Mouse (Mus musculus) intestine, postnatal 0 days (tissue): ENCODE results near the gene Znrd1as. TPM values are rescaled to one million over a fixed set of nuclear protein-coding genes. Genes with fewer than 3 reads are reported as not detected.

ENCODE experiments used
- ATAC-seq: fragments of 200-750 bp; cut with Nextera tagmentation; 2 replicates; pipeline ENCODE4 v1.8.0; 2017; ENCODE audit warnings: mild to moderate bottlenecking, moderate TSS enrichment, moderate library complexity
- H3K27ac ChIP-seq: fragments of 300-500 bp; sonication (generic); 2 replicates; pipeline ENCODE4 v1.5.1; 2014; ENCODE audit warnings: mild to moderate bottlenecking, low read depth, low read length, moderate library complexity
- H3K27me3 ChIP-seq: fragments of 300-500 bp; sonication (generic); replicated peaks from 2 replicates; pipeline ENCODE4 v1.6.1; 2014; ENCODE audit warnings: low read length, mixed read lengths; ENCODE audit not compliant: control insufficient read depth, insufficient read depth
- H3K36me3 ChIP-seq: fragments of 300-500 bp; sonication (generic); 2 replicates; pipeline ENCODE4 v1.6.1; 2014; ENCODE audit warnings: mild to moderate bottlenecking, moderate library complexity; ENCODE audit not compliant: control insufficient read depth, insufficient read depth
- H3K4me1 ChIP-seq: fragments of 300-500 bp; sonication (generic); replicated peaks from 2 replicates; pipeline ENCODE4 v1.6.1; 2014; ENCODE audit warnings: antibody characterized with exemption, low read length, mixed read lengths; ENCODE audit not compliant: control insufficient read depth, insufficient read depth
- H3K4me2 ChIP-seq: fragments of 300-500 bp; sonication (generic); replicated peaks from 2 replicates; pipeline ENCODE4 v1.6.1; 2014; ENCODE audit warnings: low read depth, mild to moderate bottlenecking, moderate library complexity
- H3K4me3 ChIP-seq: fragments of 300-500 bp; sonication (generic); 2 replicates; pipeline ENCODE4 v1.5.1; 2014; ENCODE audit warnings: low read depth, low read length
- H3K9ac ChIP-seq: fragments of 300-500 bp; sonication (generic); 2 replicates; pipeline ENCODE4 v1.6.1; 2014; ENCODE audit warnings: mild to moderate bottlenecking, low read depth, low read length
- H3K9me3 ChIP-seq: fragments of 300-500 bp; sonication (generic); 2 replicates; pipeline ENCODE4 v1.6.1; 2016; ENCODE audit warnings: mixed run types; ENCODE audit not compliant: control insufficient read depth
- CTCF ChIP-seq: sonication (generic); IDR thresholded peaks from 2 replicates; pipeline ENCODE4 v1.5.1; 2016; ENCODE audit warnings: low read depth, mild to moderate bottlenecking, control low read depth, antibody characterized with exemption, moderate library complexity
- WGBS: fragments of 180-500 bp; shearing (Covaris S2); extraction: QIAGEN DNeasy Blood & Tissue Kit; methylation state at CpG from one replicate; pipeline ENCODE4 v1.1.7; 2014; 5-methylcytosine and 5-hydroxymethylcytosine counted together
- polyA plus RNA-seq: library from polyadenylated mRNA; unstranded; fragments of >200 nt; fragmentation: Nextera tagmentation; extraction: Ambion mirVana; gene quantifications from 2 replicates; pipeline ENCODE4 v1.2.1, GENCODE M21; 2015

Znrd1as gene
- polyA plus RNA-seq, 1 experiment from 2014 or later = 5.6 TPM

DNA sequence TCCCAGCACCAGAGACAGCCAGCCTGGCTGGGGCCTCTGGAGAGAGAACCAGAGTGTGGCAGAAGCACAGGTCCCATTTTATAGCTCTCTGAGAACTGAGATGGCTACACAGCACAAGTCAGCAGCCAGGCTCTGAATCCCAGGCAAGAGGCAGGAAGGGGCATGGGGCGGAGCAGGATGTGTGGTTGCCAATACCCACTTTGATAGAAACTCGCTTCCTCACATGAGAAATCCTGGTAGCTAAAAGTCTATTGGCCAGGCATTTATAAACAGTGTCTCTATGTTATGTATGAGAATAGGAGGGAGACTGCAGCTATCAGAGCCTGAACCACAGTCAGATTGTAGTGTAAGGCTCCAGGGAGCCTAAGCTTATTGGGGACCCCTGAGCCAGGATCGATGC lies 14.4 kb downstream of the Znrd1as start:
- Histone ChIP-seq H3K4me3 (no peak overlapping the region), H3K9me3 (no peaks in the 10 kb centered on the region), H3K27me3 (no peaks in the 10 kb centered on the region), H3K4me2 (no peak overlapping the region), H3K9ac (no peak overlapping the region), H3K4me1 (no peaks in the 10 kb centered on the region), H3K27ac (no peak overlapping the region), H3K36me3 (no peaks in the 10 kb centered on the region)
- no peak for ATAC-seq
- no peak for TF ChIP-seq CTCF
- 75% methylated on average over 3 of the region's 3 CpGs for WGBS

DNA sequence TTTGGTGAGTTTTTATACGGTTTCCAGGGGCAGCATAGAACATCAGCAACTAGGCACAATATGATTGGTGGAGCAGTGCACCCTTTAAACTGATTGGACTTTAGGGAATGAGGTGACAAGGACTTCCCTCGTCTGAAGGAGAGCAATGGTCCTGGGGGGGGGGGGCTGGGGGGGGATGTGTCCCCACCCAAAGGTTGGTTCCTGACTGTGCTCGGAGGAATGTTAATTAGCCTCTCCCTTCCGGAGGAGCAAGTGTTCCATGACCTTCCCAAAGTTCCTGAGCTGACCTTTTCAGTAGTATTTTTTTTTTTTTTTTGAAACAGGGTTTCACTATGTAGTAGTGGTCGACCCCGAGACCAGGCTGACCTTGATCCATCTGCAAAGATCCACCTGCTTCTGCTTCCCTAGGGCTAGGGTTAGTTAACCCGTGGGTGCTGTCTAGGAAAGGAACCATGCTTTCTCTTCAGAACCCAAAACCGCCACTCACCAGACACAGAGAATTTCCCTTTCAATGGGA lies 14.9 kb downstream of the Znrd1as start:
- Histone ChIP-seq H3K9me3 (no peaks in the 10 kb centered on the region), H3K9ac (no peak overlapping the region), H3K4me3 (no peak overlapping the region), H3K27ac (no peak overlapping the region), H3K4me2 (no peak overlapping the region), H3K27me3 (no peaks in the 10 kb centered on the region), H3K36me3 (no peaks in the 10 kb centered on the region), H3K4me1 (no peaks in the 10 kb centered on the region)
- WGBS = 70% methylated on average over 8 of the region's 8 CpGs
- TF ChIP-seq CTCF = no peak
- no peak for ATAC-seq

DNA sequence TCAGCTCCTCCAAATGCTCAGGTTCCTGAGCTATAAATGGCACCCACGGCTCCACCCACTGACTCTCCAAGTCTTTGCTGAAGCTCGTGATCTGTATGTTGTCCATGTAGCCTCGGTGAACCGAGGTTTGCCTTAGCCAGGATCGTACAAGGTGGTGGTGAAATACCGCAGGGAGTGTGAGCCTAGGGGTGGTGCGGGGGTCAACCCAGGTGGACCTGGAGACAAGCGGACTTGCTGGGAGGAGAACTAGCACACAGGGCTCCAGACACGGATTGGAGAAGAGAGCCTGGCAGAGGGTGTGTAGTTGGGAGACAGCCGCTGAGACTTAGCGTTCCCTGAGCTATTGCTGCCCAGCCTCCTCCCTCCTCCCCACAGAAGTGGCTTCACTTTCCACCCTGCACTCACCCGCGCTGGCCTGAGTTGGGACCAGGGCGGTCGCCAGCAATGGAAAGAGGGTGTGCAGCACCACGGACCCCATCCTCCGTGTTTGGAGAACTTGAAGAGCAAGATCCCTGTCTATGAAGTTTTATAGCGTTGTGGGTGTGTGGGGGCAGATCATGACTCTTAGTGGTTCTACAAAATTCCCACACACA lies 22.9 kb downstream of the Znrd1as start, which contains the start of gene 2410137M14Rik:
Gene 2410137M14Rik (minus strand): TSS at position 17 of the 593 bp plus-strand sequence.
- TF ChIP-seq CTCF = no peak
- Histone ChIP-seq H3K4me1 (no peaks in the 10 kb centered on the region), H3K27ac (no peak within 1 kb of the TSS), H3K27me3 (no peaks in the 10 kb centered on the region), H3K36me3 (no peaks in the 10 kb centered on the region), H3K4me3 (peak within 1 kb of the TSS; percentile 23), H3K4me2 (peak within 1 kb of the TSS; percentile 61), H3K9ac (no peak within 1 kb of the TSS), H3K9me3 (no peaks in the 10 kb centered on the region)
- 8% methylated on average over 18 of the region's 18 CpGs for WGBS
- peak; percentile 43; the same call in 1 of the 2 replicates for ATAC-seq

DNA sequence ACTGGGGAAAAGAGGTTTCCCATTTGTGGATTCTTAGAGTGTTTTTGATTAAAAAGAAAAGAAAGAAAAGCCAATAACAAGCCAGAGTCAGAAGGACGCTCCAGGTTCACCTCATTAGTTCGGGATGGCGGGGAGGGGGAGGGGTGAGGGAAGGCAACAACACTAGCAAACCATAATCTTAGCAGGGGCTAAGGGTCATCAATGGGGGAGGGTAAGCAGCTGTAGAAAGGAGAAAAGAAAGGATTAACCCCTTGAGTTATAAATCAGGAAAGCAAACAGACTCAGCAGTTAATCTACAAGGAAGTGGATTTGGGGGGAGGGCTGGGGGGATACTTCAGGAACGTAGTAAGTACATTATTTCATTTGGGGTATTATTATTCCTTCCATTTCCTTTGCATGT lies 23.5 kb downstream of the Znrd1as start:
- no peak overlapping the region for H3K27ac ChIP-seq
- H3K4me3 ChIP-seq = peak overlapping the region; percentile 23
- no peaks in the 10 kb centered on the region for H3K4me1 ChIP-seq
- no peak for ATAC-seq
- H3K36me3 ChIP-seq = no peaks in the 10 kb centered on the region
- H3K9me3 ChIP-seq = no peaks in the 10 kb centered on the region
- H3K9ac ChIP-seq = no peak overlapping the region
- WGBS = 6% methylated on average over 4 of the region's 4 CpGs
- peaks cover 4% of the 10 kb centered on the region; the same call in 1 of the 2 replicates for H3K27me3 ChIP-seq
- TF ChIP-seq CTCF = no peak
- peak overlapping the region; percentile 61 for H3K4me2 ChIP-seq

DNA sequence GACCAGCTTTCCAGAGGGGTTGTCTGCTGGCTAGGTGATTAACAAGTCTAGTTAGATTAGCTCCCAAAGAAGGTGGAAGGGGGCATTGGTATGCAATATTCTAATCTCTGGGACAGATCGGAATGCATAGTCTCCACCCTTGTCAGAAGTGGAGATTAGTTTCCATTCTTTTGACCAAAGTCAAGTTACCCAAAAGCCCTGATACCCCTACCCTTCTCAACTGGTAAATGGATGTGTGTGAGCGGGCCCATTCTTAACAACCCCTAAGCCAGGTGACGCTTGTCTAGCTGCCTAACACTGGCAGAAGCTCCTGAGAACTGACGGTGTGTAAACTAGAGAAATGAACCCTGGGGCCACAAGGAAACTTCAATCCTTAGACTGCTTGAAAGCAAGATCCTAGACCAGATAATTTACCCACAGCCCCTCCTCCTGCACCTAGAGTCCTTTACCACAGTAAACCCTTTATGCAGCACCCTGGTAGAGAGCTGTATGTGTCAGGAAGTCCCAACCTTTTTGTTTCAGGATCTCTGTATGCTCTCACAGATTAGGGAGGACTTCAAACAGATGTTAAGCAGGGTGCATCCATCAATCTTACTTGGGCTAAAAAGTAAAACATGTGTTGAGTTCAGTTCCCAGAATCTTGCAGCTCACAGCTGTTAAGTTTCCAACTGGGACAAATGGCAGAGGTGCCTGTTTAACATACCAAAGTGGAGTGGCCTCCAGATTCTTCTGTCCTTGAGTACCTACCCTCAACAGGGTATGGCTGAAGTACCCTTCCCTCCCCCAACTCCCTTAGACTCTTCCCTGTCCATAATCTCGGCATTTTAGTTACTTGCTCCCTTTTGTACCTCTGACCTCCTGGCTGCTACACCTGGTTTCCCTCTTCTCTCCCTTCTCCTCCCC lies 24.1 kb downstream of the Znrd1as start:
- Histone ChIP-seq H3K4me1 (no peaks in the 10 kb centered on the region), H3K27me3 (peaks cover 7% of the 10 kb centered on the region; the same call in 1 of the 2 replicates), H3K9me3 (no peaks in the 10 kb centered on the region), H3K9ac (no peak overlapping the region), H3K4me2 (peak overlapping the region; percentile 61; the same call in 1 of the 2 replicates), H3K36me3 (no peaks in the 10 kb centered on the region), H3K27ac (no peak overlapping the region), H3K4me3 (no peak overlapping the region)
- TF ChIP-seq CTCF = no peak
- WGBS = 29% methylated on average over 5 of the region's 5 CpGs
- ATAC-seq = no peak

DNA sequence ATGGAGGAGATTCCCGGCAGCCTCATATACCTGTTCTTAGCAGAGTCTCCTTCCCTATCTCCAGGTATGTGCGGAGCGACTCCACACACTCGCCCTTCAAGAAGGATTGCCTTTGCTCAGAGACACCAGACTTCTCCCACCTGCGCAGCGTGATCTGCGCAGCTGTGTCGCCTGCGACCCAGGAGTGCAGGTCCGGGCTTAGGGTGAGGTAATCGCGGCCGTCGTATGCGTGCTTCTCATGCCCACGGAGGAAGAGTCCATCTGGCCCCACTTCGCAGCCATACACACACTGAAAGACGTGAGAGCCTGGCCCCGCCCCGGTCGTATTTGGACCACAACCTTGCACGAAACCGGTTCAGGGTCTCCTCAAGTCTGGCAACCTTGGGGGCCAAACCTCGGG lies 30.1 kb downstream of the Znrd1as start:
- H3K9ac ChIP-seq = no peak overlapping the region

More for the DNA sequence above, 30.1 kb downstream of the Znrd1as start:
- 10% methylated on average over 24 of the region's 24 CpGs for WGBS
- Histone ChIP-seq H3K36me3 (no peaks in the 10 kb centered on the region), H3K27me3 (peaks cover 25% of the 10 kb centered on the region; the same call in 1 of the 2 replicates), H3K27ac (no peak overlapping the region), H3K9me3 (no peaks in the 10 kb centered on the region), H3K4me3 (peak overlapping the region; percentile 20), H3K4me2 (peak overlapping the region; percentile 49), H3K4me1 (no peaks in the 10 kb centered on the region)
- TF ChIP-seq CTCF = no peak
- no peak for ATAC-seq
